Comparison of ENCODE assay signal across 21 mouse cellular contexts in the genomic region with DNA sequence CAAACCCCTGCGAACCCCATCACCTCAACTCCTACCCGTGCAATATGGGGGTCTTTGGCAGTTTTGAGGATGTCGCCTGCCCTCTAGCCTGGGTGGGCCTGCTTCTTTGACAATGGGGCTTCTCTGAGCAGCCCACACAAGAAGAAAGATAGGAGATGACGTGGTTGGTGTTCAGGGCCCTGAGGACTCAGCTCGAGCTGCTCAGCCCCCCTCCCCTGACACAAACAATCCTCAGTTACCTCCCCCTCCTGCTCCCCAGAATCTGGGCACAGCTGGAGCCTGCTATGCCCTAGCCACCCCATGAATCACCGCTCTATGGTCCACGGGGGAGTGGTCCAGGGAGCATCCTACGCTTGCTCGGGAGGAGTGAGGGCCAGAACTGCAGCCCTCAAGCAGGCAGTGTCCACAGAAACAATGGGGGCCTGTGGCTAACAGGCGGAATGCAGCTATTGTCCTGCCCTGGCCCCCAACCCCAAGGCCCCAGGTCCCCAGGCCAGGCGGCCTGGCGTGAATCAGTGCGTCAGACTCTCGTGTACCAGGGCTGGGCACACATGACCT. TPM values are rescaled to one million over a fixed set of nuclear protein-coding genes. Genes with fewer than 3 reads are reported as not detected.
DNase-seq lines count a peak whose midpoint lies in the region; ATAC-seq and TF ChIP-seq lines count a peak whose summit lies in the region.
"Had no signal": no experiment of that assay in that cellular context is flagged by ENCODE, and none has a peak within 500 bp of the region (broad histone marks: within the 10 kb centered on the region; RNA-seq: fewer than 3 reads in every experiment).

No protein-coding gene starts in this region.

- no peak for ATAC-seq in forebrain, embryonic 13.5 days
- no peak for ATAC-seq in forebrain, embryonic 16.5 days
- peak; percentile 57 for ATAC-seq in midbrain, embryonic 11.5 days (ENCODE audit: low FRiP score)
- ATAC-seq in midbrain, postnatal 0 days (ENCODE audit: low FRiP score) = no peak
- no peak for ATAC-seq in hindbrain, embryonic 13.5 days (ENCODE audit: low FRiP score)
- ATAC-seq in stomach, postnatal 0 days (ENCODE audit: low FRiP score, low TSS enrichment) = 0 out of 2 replicates have a peak, but pooled peaks have one; percentile 7
- ATAC-seq in heart, embryonic 11.5 days (replicated peaks; ENCODE audit: insufficient number of reproducible peaks, low FRiP score, low TSS enrichment) = no peak
- ATAC-seq: intestine, embryonic 15.5 days had no signal

- H3K4me1 ChIP-seq in forebrain, embryonic 13.5 days = peaks cover 56% of the 10 kb centered on the region
- H3K4me1 ChIP-seq in forebrain, embryonic 16.5 days (replicated peaks; ENCODE audit: control insufficient read depth, insufficient read depth, low read length) = peaks cover 34% of the 10 kb centered on the region
- peaks cover 40% of the 10 kb centered on the region for H3K4me1 ChIP-seq in midbrain, embryonic 11.5 days (ENCODE audit: control insufficient read depth, insufficient read depth, low read length)
- H3K4me1 ChIP-seq in midbrain, postnatal 0 days (ENCODE audit: insufficient read depth, low read length) = peaks cover 17% of the 10 kb centered on the region; the same call in 1 of the 2 replicates
- peaks cover 54% of the 10 kb centered on the region for H3K4me1 ChIP-seq in hindbrain, embryonic 13.5 days (replicated peaks)
- H3K4me1 ChIP-seq in stomach, postnatal 0 days (replicated peaks; ENCODE audit: control insufficient read depth, insufficient read depth) = 0 out of 2 replicates have a peak, but pooled peaks cover 2% of the 10 kb centered on the region
- H3K4me1 ChIP-seq in heart, embryonic 11.5 days (ENCODE audit: control insufficient read depth, insufficient read depth, low read length) = peaks cover 5% of the 10 kb centered on the region; the same call in 1 of the 2 replicates
- H3K4me1 ChIP-seq: liver, embryonic 12.5 days had no signal

- DNase-seq in midbrain, embryonic 11.5 days (ENCODE audit: low spot score, missing footprints) = peak; percentile 94
- DNase-seq in midbrain, postnatal 0 days (ENCODE audit: low spot score) = no peak
- DNase-seq in stomach, postnatal 0 days (ENCODE audit: low spot score) = no peak
- DNase-seq: cerebellum, adult 8-10 months; gastrocnemius, postnatal 36 days; spleen, adult 18-20 months; thymus, postnatal 4 days had no signal

- peaks cover 79% of the 10 kb centered on the region for H3K27me3 ChIP-seq in forebrain, embryonic 13.5 days
- peaks cover 6% of the 10 kb centered on the region; the same call in 1 of the 2 replicates for H3K27me3 ChIP-seq in forebrain, embryonic 16.5 days (replicated peaks; ENCODE audit: control insufficient read depth, insufficient read depth, low read length)
- H3K27me3 ChIP-seq in midbrain, embryonic 11.5 days (ENCODE audit: control insufficient read depth, insufficient read depth, low read length) = peaks cover 21% of the 10 kb centered on the region
- H3K27me3 ChIP-seq in midbrain, postnatal 0 days (ENCODE audit: insufficient read depth, low read length) = peaks cover 7% of the 10 kb centered on the region
- H3K27me3 ChIP-seq in hindbrain, embryonic 13.5 days = peaks cover 74% of the 10 kb centered on the region
- 0 out of 2 replicates have a peak, but pooled peaks cover 5% of the 10 kb centered on the region for H3K27me3 ChIP-seq in stomach, postnatal 0 days (ENCODE audit: control insufficient read depth, insufficient read depth, low read length)
- H3K27me3 ChIP-seq in heart, embryonic 11.5 days (ENCODE audit: control insufficient read depth, insufficient read depth, low read length) = peaks cover 57% of the 10 kb centered on the region

- H3K4me2 ChIP-seq in forebrain, embryonic 13.5 days = no peak overlapping the region
- H3K4me2 ChIP-seq in forebrain, embryonic 16.5 days (ENCODE audit: low read length) = no peak overlapping the region
- peak overlapping the region; percentile 38 for H3K4me2 ChIP-seq in midbrain, embryonic 11.5 days
- no peak overlapping the region for H3K4me2 ChIP-seq in midbrain, postnatal 0 days (ENCODE audit: low read depth, low read length, poor library complexity, severe bottlenecking)
- peak overlapping the region; percentile 23 for H3K4me2 ChIP-seq in hindbrain, embryonic 13.5 days
- H3K4me2 ChIP-seq in stomach, postnatal 0 days (replicated peaks; ENCODE audit: low read depth) = no peak overlapping the region
- no peak overlapping the region for H3K4me2 ChIP-seq in heart, embryonic 11.5 days
- H3K4me2 ChIP-seq: intestine, embryonic 15.5 days; liver, embryonic 12.5 days; lung, embryonic 15.5 days; stomach, embryonic 15.5 days had no signal

- 17% methylated on average over 14 of the region's 14 CpGs for WGBS in forebrain, embryonic 13.5 days
- WGBS in forebrain, embryonic 16.5 days = 23% methylated on average over 14 of the region's 14 CpGs
- 11% methylated on average over 14 of the region's 14 CpGs for WGBS in midbrain, embryonic 11.5 days
- 33% methylated on average over 14 of the region's 14 CpGs for WGBS in midbrain, postnatal 0 days
- WGBS in hindbrain, embryonic 13.5 days = 15% methylated on average over 14 of the region's 14 CpGs
- 48% methylated on average over 14 of the region's 14 CpGs for whole genome bisulfite sequencing in stomach, postnatal 0 days
- WGBS in heart, embryonic 11.5 days (ENCODE audit: insufficient replicate concordance) = 41% methylated on average over 14 of the region's 14 CpGs

- H3K4me3 ChIP-seq in forebrain, embryonic 13.5 days = no peak overlapping the region
- H3K4me3 ChIP-seq in forebrain, embryonic 16.5 days (replicated peaks; ENCODE audit: low read length) = no peak overlapping the region
- H3K4me3 ChIP-seq in midbrain, embryonic 11.5 days (ENCODE audit: low read depth, low read length) = no peak overlapping the region
- no peak overlapping the region for H3K4me3 ChIP-seq in midbrain, postnatal 0 days (ENCODE audit: low read depth, low read length)
- no peak overlapping the region for H3K4me3 ChIP-seq in hindbrain, embryonic 13.5 days
- H3K4me3 ChIP-seq in stomach, postnatal 0 days (ENCODE audit: low read depth, low read length) = no peak overlapping the region
- no peak overlapping the region for H3K4me3 ChIP-seq in heart, embryonic 11.5 days (ENCODE audit: low read depth, low read length)
- H3K4me3 ChIP-seq: heart, embryonic 10.5 days; intestine, embryonic 15.5 days; limb, embryonic 10.5 days; liver, embryonic 12.5 days; lung, embryonic 15.5 days; stomach, embryonic 15.5 days had no signal

- peak overlapping the region; percentile 43; the same call in 1 of the 2 replicates for H3K9ac ChIP-seq in forebrain, embryonic 13.5 days
- H3K9ac ChIP-seq in forebrain, embryonic 16.5 days (replicated peaks; ENCODE audit: low read depth, low read length) = no peak overlapping the region
- peak overlapping the region; percentile 46 for H3K9ac ChIP-seq in midbrain, embryonic 11.5 days (ENCODE audit: low read length)
- H3K9ac ChIP-seq in midbrain, postnatal 0 days (replicated peaks; ENCODE audit: low read length, poor library complexity, severe bottlenecking) = no peak overlapping the region
- H3K9ac ChIP-seq in hindbrain, embryonic 13.5 days = peak overlapping the region; percentile 56
- no peak overlapping the region for H3K9ac ChIP-seq in stomach, postnatal 0 days (ENCODE audit: low read length)
- H3K9ac ChIP-seq in heart, embryonic 11.5 days (ENCODE audit: low read depth, low read length) = no peak overlapping the region
- H3K9ac ChIP-seq: intestine, embryonic 15.5 days; liver, embryonic 12.5 days; lung, embryonic 15.5 days; stomach, embryonic 15.5 days had no signal

- H3K9me3 ChIP-seq in forebrain, embryonic 13.5 days (replicated peaks) = no peaks in the 10 kb centered on the region
- H3K9me3 ChIP-seq in forebrain, embryonic 16.5 days (ENCODE audit: control insufficient read depth, low read length) = no peaks in the 10 kb centered on the region
- H3K9me3 ChIP-seq in midbrain, embryonic 11.5 days (ENCODE audit: control insufficient read depth, low read length) = no peaks in the 10 kb centered on the region
- no peaks in the 10 kb centered on the region for H3K9me3 ChIP-seq in midbrain, postnatal 0 days (ENCODE audit: low read length)
- H3K9me3 ChIP-seq in hindbrain, embryonic 13.5 days = no peaks in the 10 kb centered on the region
- no peaks in the 10 kb centered on the region for H3K9me3 ChIP-seq in stomach, postnatal 0 days (ENCODE audit: control insufficient read depth, low read length)
- H3K9me3 ChIP-seq in heart, embryonic 11.5 days (replicated peaks; ENCODE audit: control insufficient read depth, low read length) = no peaks in the 10 kb centered on the region
- H3K9me3 ChIP-seq: G1E; heart, embryonic 10.5 days; intestine, embryonic 15.5 days; limb, embryonic 10.5 days; liver, embryonic 12.5 days; lung, embryonic 15.5 days; stomach, embryonic 15.5 days had no signal

- no peaks in the 10 kb centered on the region for H3K36me3 ChIP-seq in forebrain, embryonic 13.5 days (ENCODE audit: poor library complexity, severe bottlenecking)
- H3K36me3 ChIP-seq in forebrain, embryonic 16.5 days (ENCODE audit: control insufficient read depth, insufficient read depth) = no peaks in the 10 kb centered on the region
- H3K36me3 ChIP-seq in midbrain, embryonic 11.5 days (ENCODE audit: control insufficient read depth, insufficient read depth, low read length) = no peaks in the 10 kb centered on the region
- H3K36me3 ChIP-seq in midbrain, postnatal 0 days (ENCODE audit: insufficient read depth, low read length) = no peaks in the 10 kb centered on the region
- no peaks in the 10 kb centered on the region for H3K36me3 ChIP-seq in hindbrain, embryonic 13.5 days
- H3K36me3 ChIP-seq in stomach, postnatal 0 days (ENCODE audit: control insufficient read depth, insufficient read depth, low read length) = no peaks in the 10 kb centered on the region
- H3K36me3 ChIP-seq in heart, embryonic 11.5 days (ENCODE audit: control insufficient read depth, insufficient read depth, low read length) = no peaks in the 10 kb centered on the region
- H3K36me3 ChIP-seq: G1E; heart, embryonic 10.5 days; intestine, embryonic 15.5 days; limb, embryonic 10.5 days; liver, embryonic 12.5 days; lung, embryonic 15.5 days; stomach, embryonic 15.5 days had no signal

- TF ChIP-seq EP300 in stomach, postnatal 0 days (optimal IDR thresholded peaks at IDR 0.05) = no peak

- TF ChIP-seq CTCF in midbrain, postnatal 0 days (IDR thresholded peaks at IDR 0.05) = no peak
- TF ChIP-seq CTCF in stomach, postnatal 0 days (IDR thresholded peaks at IDR 0.05; ENCODE audit: low read depth) = no peak

- H3K27ac ChIP-seq in forebrain, embryonic 13.5 days = no peak overlapping the region
- H3K27ac ChIP-seq in forebrain, embryonic 16.5 days (ENCODE audit: low read length) = no peak overlapping the region
- peak overlapping the region; percentile 55 for H3K27ac ChIP-seq in midbrain, embryonic 11.5 days (ENCODE audit: low read depth, low read length)
- no peak overlapping the region for H3K27ac ChIP-seq in midbrain, postnatal 0 days (ENCODE audit: low read depth, low read length)
- peak overlapping the region; percentile 76 for H3K27ac ChIP-seq in hindbrain, embryonic 13.5 days
- no peak overlapping the region for H3K27ac ChIP-seq in stomach, postnatal 0 days (replicated peaks)
- no peak overlapping the region for H3K27ac ChIP-seq in heart, embryonic 11.5 days (ENCODE audit: low read depth, low read length)
- H3K27ac ChIP-seq: heart, embryonic 10.5 days; intestine, embryonic 15.5 days; kidney, postnatal 0 days; limb, embryonic 10.5 days; liver, embryonic 12.5 days; lung, embryonic 15.5 days; stomach, embryonic 15.5 days had no signal

RNA-seq across cellular contexts. Expression of a gene that starts 10.9 kb away (rescaled TPM):
- polyA plus RNA-seq in forebrain, embryonic 13.5 days (2015; fragmentation: Nextera tagmentation; extraction: Ambion mirVana) = 12.0 and 13.2 TPM in 2 replicates
- 20.9 and 22.7 TPM in 2 replicates for polyA plus RNA-seq in forebrain, embryonic 16.5 days (2015; fragmentation: Nextera tagmentation; extraction: Ambion mirVana)
- polyA plus RNA-seq in midbrain, embryonic 11.5 days (2014; fragmentation: Nextera tagmentation; extraction: Ambion mirVana) = 19.2 and 20.5 TPM in 2 replicates
- total RNA-seq in midbrain, postnatal 0 days (2014; rRNA removed) = 17.7 and 19.8 TPM in 2 replicates
- polyA plus RNA-seq in midbrain, postnatal 0 days (2015; fragmentation: Nextera tagmentation; extraction: Ambion mirVana) = 11.4 and 11.5 TPM in 2 replicates
- 9.5 and 11.4 TPM in 2 replicates for polyA plus RNA-seq in hindbrain, embryonic 13.5 days (2015; fragmentation: Nextera tagmentation; extraction: Ambion mirVana)
- 0.13 TPM in 2 replicates for polyA plus RNA-seq in stomach, postnatal 0 days (2015; fragmentation: Nextera tagmentation; extraction: Ambion mirVana)
- polyA plus RNA-seq in heart, embryonic 11.5 days (2014; fragmentation: Nextera tagmentation; extraction: Ambion mirVana) = 0.21 and 0.24 TPM in 2 replicates
- total RNA-seq: adrenal gland, adult 18-20 months had no signal
- polyA plus RNA-seq: G1E had no signal

RNA-seq across cellular contexts. Expression of a gene that starts 25.8 kb away (rescaled TPM):
- polyA plus RNA-seq in forebrain, embryonic 13.5 days (2015; fragmentation: Nextera tagmentation; extraction: Ambion mirVana) = 49.9 and 59.1 TPM in 2 replicates
- polyA plus RNA-seq in forebrain, embryonic 16.5 days (2015; fragmentation: Nextera tagmentation; extraction: Ambion mirVana) = 42.1 and 48.3 TPM in 2 replicates
- 66.2 and 75.4 TPM in 2 replicates for polyA plus RNA-seq in midbrain, embryonic 11.5 days (2014; fragmentation: Nextera tagmentation; extraction: Ambion mirVana)
- total RNA-seq in midbrain, postnatal 0 days (2014; rRNA removed) = 10.3 and 10.9 TPM in 2 replicates
- 30.7 and 31.7 TPM in 2 replicates for polyA plus RNA-seq in midbrain, postnatal 0 days (2015; fragmentation: Nextera tagmentation; extraction: Ambion mirVana)
- 45.1 and 47.9 TPM in 2 replicates for polyA plus RNA-seq in hindbrain, embryonic 13.5 days (2015; fragmentation: Nextera tagmentation; extraction: Ambion mirVana)
- polyA plus RNA-seq in stomach, postnatal 0 days (2015; fragmentation: Nextera tagmentation; extraction: Ambion mirVana) = 105 TPM in 2 replicates
- 57.1 and 60.7 TPM in 2 replicates for polyA plus RNA-seq in heart, embryonic 11.5 days (2014; fragmentation: Nextera tagmentation; extraction: Ambion mirVana)

RNA-seq across cellular contexts. Expression of a gene that starts 32.9 kb away (rescaled TPM):
- 2.6 and 3.2 TPM in 2 replicates for polyA plus RNA-seq in forebrain, embryonic 13.5 days (2015; fragmentation: Nextera tagmentation; extraction: Ambion mirVana)
- 1.9 and 2.3 TPM in 2 replicates for polyA plus RNA-seq in forebrain, embryonic 16.5 days (2015; fragmentation: Nextera tagmentation; extraction: Ambion mirVana)
- polyA plus RNA-seq in midbrain, embryonic 11.5 days (2014; fragmentation: Nextera tagmentation; extraction: Ambion mirVana) = 3.9 and 4.5 TPM in 2 replicates
- 5.0 and 6.9 TPM in 2 replicates for total RNA-seq in midbrain, postnatal 0 days (2014; rRNA removed)
- polyA plus RNA-seq in midbrain, postnatal 0 days (2015; fragmentation: Nextera tagmentation; extraction: Ambion mirVana) = 1.7 and 2.0 TPM in 2 replicates
- 2.7 and 2.9 TPM in 2 replicates for polyA plus RNA-seq in hindbrain, embryonic 13.5 days (2015; fragmentation: Nextera tagmentation; extraction: Ambion mirVana)
- polyA plus RNA-seq in stomach, postnatal 0 days (2015; fragmentation: Nextera tagmentation; extraction: Ambion mirVana) = 7.4 and 9.0 TPM in 2 replicates
- 6.3 and 6.4 TPM in 2 replicates for polyA plus RNA-seq in heart, embryonic 11.5 days (2014; fragmentation: Nextera tagmentation; extraction: Ambion mirVana)

RNA-seq across cellular contexts. Expression of a gene that starts 47.0 kb away (rescaled TPM):
- polyA plus RNA-seq in forebrain, embryonic 13.5 days (2015; fragmentation: Nextera tagmentation; extraction: Ambion mirVana) = 169 and 177 TPM in 2 replicates
- polyA plus RNA-seq in forebrain, embryonic 16.5 days (2015; fragmentation: Nextera tagmentation; extraction: Ambion mirVana) = 128 and 129 TPM in 2 replicates
- 221 and 236 TPM in 2 replicates for polyA plus RNA-seq in midbrain, embryonic 11.5 days (2014; fragmentation: Nextera tagmentation; extraction: Ambion mirVana)
- 32.8 and 34.3 TPM in 2 replicates for total RNA-seq in midbrain, postnatal 0 days (2014; rRNA removed)
- 73.8 and 75.9 TPM in 2 replicates for polyA plus RNA-seq in midbrain, postnatal 0 days (2015; fragmentation: Nextera tagmentation; extraction: Ambion mirVana)
- 112 and 119 TPM in 2 replicates for polyA plus RNA-seq in hindbrain, embryonic 13.5 days (2015; fragmentation: Nextera tagmentation; extraction: Ambion mirVana)
- polyA plus RNA-seq in stomach, postnatal 0 days (2015; fragmentation: Nextera tagmentation; extraction: Ambion mirVana) = 58.7 and 63.5 TPM in 2 replicates
- polyA plus RNA-seq in heart, embryonic 11.5 days (2014; fragmentation: Nextera tagmentation; extraction: Ambion mirVana) = 109 and 113 TPM in 2 replicates

RNA-seq across cellular contexts. Expression of a gene that starts 57.0 kb away (rescaled TPM):
- 0.84 and 1.0 TPM in 2 replicates for polyA plus RNA-seq in forebrain, embryonic 13.5 days (2015; fragmentation: Nextera tagmentation; extraction: Ambion mirVana)
- 1.1 and 1.7 TPM in 2 replicates for polyA plus RNA-seq in forebrain, embryonic 16.5 days (2015; fragmentation: Nextera tagmentation; extraction: Ambion mirVana)
- polyA plus RNA-seq in midbrain, embryonic 11.5 days (2014; fragmentation: Nextera tagmentation; extraction: Ambion mirVana) = 0.16 TPM in 1 of 2 replicates, not detected in the other
- total RNA-seq in midbrain, postnatal 0 days (2014; rRNA removed) = not detected in 2 replicates
- 0.19 TPM in 1 of 2 replicates, not detected in the other for polyA plus RNA-seq in midbrain, postnatal 0 days (2015; fragmentation: Nextera tagmentation; extraction: Ambion mirVana)
- 1.00 TPM in 1 of 2 replicates, not detected in the other for polyA plus RNA-seq in hindbrain, embryonic 13.5 days (2015; fragmentation: Nextera tagmentation; extraction: Ambion mirVana)
- not detected in 2 replicates for polyA plus RNA-seq in stomach, postnatal 0 days (2015; fragmentation: Nextera tagmentation; extraction: Ambion mirVana)
- polyA plus RNA-seq in heart, embryonic 11.5 days (2014; fragmentation: Nextera tagmentation; extraction: Ambion mirVana) = not detected in 2 replicates
- total RNA-seq: adrenal gland, adult 18-20 months; gastrocnemius, postnatal 36 days; heart, postnatal 25 days had no signal
- polyA plus RNA-seq: G1E; intestine, embryonic 15.5 days; kidney, postnatal 0 days; limb, embryonic 10.5 days; liver, embryonic 12.5 days; lung, embryonic 15.5 days; stomach, embryonic 15.5 days had no signal

Comparison
In these comparisons a context has a peak if more than half of its experiments do, and no peak if none do; other contexts are left out.
1. ATAC-seq: peak in midbrain, embryonic 11.5 days (single experiment) and stomach, postnatal 0 days (single experiment); none in forebrain, embryonic 13.5 days (single experiment), forebrain, embryonic 16.5 days (single experiment), midbrain, postnatal 0 days (single experiment), hindbrain, embryonic 13.5 days (single experiment) and heart, embryonic 11.5 days (single experiment).
2. H3K27ac ChIP-seq: peak in midbrain, embryonic 11.5 days (single experiment) and hindbrain, embryonic 13.5 days (single experiment); none in forebrain, embryonic 13.5 days (single experiment), forebrain, embryonic 16.5 days (single experiment), midbrain, postnatal 0 days (single experiment), stomach, postnatal 0 days (single experiment) and heart, embryonic 11.5 days (single experiment).
3. H3K4me2 ChIP-seq: peak in midbrain, embryonic 11.5 days (single experiment) and hindbrain, embryonic 13.5 days (single experiment); none in forebrain, embryonic 13.5 days (single experiment), forebrain, embryonic 16.5 days (single experiment), midbrain, postnatal 0 days (single experiment), stomach, postnatal 0 days (single experiment) and heart, embryonic 11.5 days (single experiment).
4. H3K9ac ChIP-seq: peak in forebrain, embryonic 13.5 days (single experiment), midbrain, embryonic 11.5 days (single experiment) and hindbrain, embryonic 13.5 days (single experiment); none in forebrain, embryonic 16.5 days (single experiment), midbrain, postnatal 0 days (single experiment), stomach, postnatal 0 days (single experiment) and heart, embryonic 11.5 days (single experiment).